Mouse (Mus musculus) embryonic facial prominence, embryonic 14.5 days (tissue): Measurements from ENCODE around the gene Scp2. TPM values are rescaled to one million over a fixed set of nuclear protein-coding genes. Genes with fewer than 3 reads are reported as not detected.

Source experiments
- ATAC-seq: fragments of 200-750 bp; cut with Nextera tagmentation; 2 replicates; pipeline ENCODE4 v1.8.0; 2017; ENCODE audit warnings: low read depth, moderate number of reproducible peaks, moderate TSS enrichment
- DNase-seq: peaks from one replicate; pipeline ENCODE4 v3.0.0-alpha.2; 2015; ENCODE audit warnings: low spot score
- H3K27ac ChIP-seq: fragments of 300-500 bp; sonication (generic); replicated peaks from 2 replicates; pipeline ENCODE4 v1.5.1; 2014; ENCODE audit warnings: low read depth, mild to moderate bottlenecking, low read length, moderate library complexity
- H3K27me3 ChIP-seq: fragments of 300-500 bp; sonication (generic); replicated peaks from 2 replicates; pipeline ENCODE4 v1.6.1; 2014; ENCODE audit warnings: low read length; ENCODE audit not compliant: control insufficient read depth, insufficient read depth
- H3K36me3 ChIP-seq: fragments of 300-500 bp; sonication (generic); 2 replicates; pipeline ENCODE4 v1.6.1; 2014; ENCODE audit warnings: low read length, mixed read lengths; ENCODE audit not compliant: control insufficient read depth, insufficient read depth
- H3K4me1 ChIP-seq: fragments of 300-500 bp; sonication (generic); 2 replicates; pipeline ENCODE4 v1.6.1; 2014; ENCODE audit warnings: antibody characterized with exemption, low read length; ENCODE audit not compliant: control insufficient read depth, insufficient read depth
- H3K4me2 ChIP-seq: fragments of 300-500 bp; sonication (generic); 2 replicates; pipeline ENCODE4 v1.6.1; 2014; ENCODE audit warnings: low read depth, mild to moderate bottlenecking, low read length, moderate library complexity, mixed read lengths
- H3K4me3 ChIP-seq: fragments of 300-500 bp; sonication (generic); 2 replicates; pipeline ENCODE4 v1.5.1; 2014; ENCODE audit warnings: low read depth, mild to moderate bottlenecking, low read length
- H3K9ac ChIP-seq: fragments of 300-500 bp; sonication (generic); 2 replicates; pipeline ENCODE4 v1.6.1; 2014; ENCODE audit warnings: low read depth, mild to moderate bottlenecking, low read length, moderate library complexity, mixed read lengths
- H3K9me3 ChIP-seq: fragments of 300-500 bp; sonication (generic); 2 replicates; pipeline ENCODE4 v1.6.1; 2016; ENCODE audit warnings: low read length; ENCODE audit not compliant: control insufficient read depth
- WGBS: fragments of 180-500 bp; shearing (Covaris S2); extraction: QIAGEN DNeasy Blood & Tissue Kit; methylation state at CpG from one replicate; pipeline ENCODE4 v1.1.7; 2014; 5-methylcytosine and 5-hydroxymethylcytosine counted together
- polyA plus RNA-seq: library from polyadenylated mRNA; unstranded; fragments of >200 nt; fragmentation: Nextera tagmentation; extraction: Ambion mirVana; gene quantifications from 2 replicates; pipeline ENCODE4 v1.2.1, GENCODE M21; 2014

Scp2 gene
- polyA plus RNA-seq, 1 experiment from 2014 or later, result 200 TPM

GRCm38 (mm10) chr4:108072086-108072485, 72.7 kb downstream of the Scp2 start:
- Histone ChIP-seq H3K9me3 (no peaks in the 10 kb centered on the region), H3K36me3 (0 out of 2 replicates have a peak, but pooled peaks cover 1% of the 10 kb centered on the region), H3K27me3 (no peaks in the 10 kb centered on the region), H3K4me2 (no peak overlapping the region), H3K9ac (no peak overlapping the region), H3K27ac (no peak overlapping the region), H3K4me1 (no peaks in the 10 kb centered on the region), H3K4me3 (no peak overlapping the region)
- ATAC-seq (no peak), DNase-seq (no peak)
- 81% methylated on average over 3 of the region's 3 CpGs for WGBS

- peak; percentile 98 for ATAC-seq
- WGBS, result 3% methylated on average over 26 of the region's 26 CpGs
- no peaks in the 10 kb centered on the region for H3K9me3 ChIP-seq
- no peaks in the 10 kb centered on the region for H3K27me3 ChIP-seq
- H3K4me3 ChIP-seq, result peak overlapping the region; percentile 58
- H3K27ac ChIP-seq, result 0 out of 2 replicates have a peak overlapping the region, but pooled peaks have one; percentile 0
- no peaks in the 10 kb centered on the region for H3K4me1 ChIP-seq
- H3K36me3 ChIP-seq, result peaks cover 8% of the 10 kb centered on the region; the same call in 1 of the 2 replicates
- DNase-seq, result peak; percentile 98
- peak overlapping the region; percentile 87 for H3K4me2 ChIP-seq
- peak overlapping the region; percentile 69 for H3K9ac ChIP-seq
Observed at GRCm38 (mm10) chr4:108071235-108071901, 73.4 kb downstream of the Scp2 start.

GRCm38 (mm10) chr4:108070723-108071122, 74.1 kb downstream of the Scp2 start:
- Histone ChIP-seq H3K4me2 (peak overlapping the region; percentile 87), H3K9ac (peak overlapping the region; percentile 69), H3K9me3 (no peaks in the 10 kb centered on the region), H3K27me3 (no peaks in the 10 kb centered on the region), H3K36me3 (peaks cover 15% of the 10 kb centered on the region), H3K27ac (0 out of 2 replicates have a peak overlapping the region, but pooled peaks have one; percentile 0), H3K4me3 (peak overlapping the region; percentile 58), H3K4me1 (no peaks in the 10 kb centered on the region)
- no peak for DNase-seq
- WGBS, result 5% methylated on average over 8 of the region's 8 CpGs
- no peak for ATAC-seq

GRCm38 (mm10) chr4:108070286-108070685, 74.5 kb downstream of the Scp2 start:
- ATAC-seq (no peak), DNase-seq (no peak)
- Histone ChIP-seq H3K4me2 (peak overlapping the region; percentile 87), H3K4me1 (no peaks in the 10 kb centered on the region), H3K4me3 (peak overlapping the region; percentile 58), H3K36me3 (peaks cover 16% of the 10 kb centered on the region), H3K9ac (peak overlapping the region; percentile 69), H3K27me3 (no peaks in the 10 kb centered on the region), H3K9me3 (no peaks in the 10 kb centered on the region), H3K27ac (no peak overlapping the region)
- 63% methylated on average over 4 of the region's 4 CpGs for WGBS

GRCm38 (mm10) chr4:108068081-108068480, 76.7 kb downstream of the Scp2 start:
- no peaks in the 10 kb centered on the region for H3K9me3 ChIP-seq
- H3K36me3 ChIP-seq, result peaks cover 21% of the 10 kb centered on the region
- WGBS, result 81% methylated on average over 2 of the region's 2 CpGs
- H3K4me2 ChIP-seq, result no peak overlapping the region
- no peak overlapping the region for H3K4me3 ChIP-seq
- no peaks in the 10 kb centered on the region for H3K4me1 ChIP-seq
- no peak for ATAC-seq
- no peak for DNase-seq
- no peaks in the 10 kb centered on the region for H3K27me3 ChIP-seq
- no peak overlapping the region for H3K27ac ChIP-seq
- H3K9ac ChIP-seq, result no peak overlapping the region

GRCm38 (mm10) chr4:108067261-108067660, 77.5 kb downstream of the Scp2 start:
- Histone ChIP-seq H3K4me1 (no peaks in the 10 kb centered on the region), H3K9ac (no peak overlapping the region), H3K36me3 (peaks cover 29% of the 10 kb centered on the region), H3K27me3 (no peaks in the 10 kb centered on the region), H3K9me3 (no peaks in the 10 kb centered on the region), H3K27ac (no peak overlapping the region), H3K4me2 (no peak overlapping the region), H3K4me3 (no peak overlapping the region)
- WGBS, result 91% methylated on average over 7 of the region's 7 CpGs
- ATAC-seq, result no peak
- DNase-seq, result no peak

GRCm38 (mm10) chr4:108066569-108066968, 78.2 kb downstream of the Scp2 start:
- ATAC-seq (no peak), DNase-seq (no peak)
- Histone ChIP-seq H3K9ac (no peak overlapping the region), H3K27me3 (no peaks in the 10 kb centered on the region), H3K4me1 (no peaks in the 10 kb centered on the region), H3K27ac (no peak overlapping the region), H3K4me2 (no peak overlapping the region), H3K9me3 (no peaks in the 10 kb centered on the region), H3K36me3 (peaks cover 33% of the 10 kb centered on the region), H3K4me3 (no peak overlapping the region)
- WGBS, result 92% methylated on average over 4 of the region's 4 CpGs

GRCm38 (mm10) chr4:108065176-108065844, 79.5 kb downstream of the Scp2 start:
- no peak overlapping the region for H3K4me2 ChIP-seq
- 80% methylated on average over 2 of the region's 2 CpGs for WGBS
- DNase-seq (no peak), ATAC-seq (no peak)
- no peak overlapping the region for H3K27ac ChIP-seq
- no peak overlapping the region for H3K9ac ChIP-seq
- H3K4me3 ChIP-seq, result no peak overlapping the region
- H3K4me1 ChIP-seq, result no peaks in the 10 kb centered on the region
- H3K9me3 ChIP-seq, result no peaks in the 10 kb centered on the region
- H3K36me3 ChIP-seq, result peaks cover 40% of the 10 kb centered on the region
- H3K27me3 ChIP-seq, result no peaks in the 10 kb centered on the region
